Mouse (Mus musculus) forebrain, embryonic 16.5 days (tissue): ENCODE results near the gene Mlxip. TPM values are rescaled to one million over a fixed set of nuclear protein-coding genes. Genes with fewer than 3 reads are reported as not detected.

Experiments
- ATAC-seq: fragments of 200-750 bp; cut with Nextera tagmentation; 2 replicates; pipeline ENCODE4 v1.8.0; 2017; ENCODE audit warnings: mild to moderate bottlenecking, moderate library complexity
- H3K27ac ChIP-seq: fragments of 300-500 bp; sonication (generic); 2 replicates; pipeline ENCODE4 v1.5.1; 2014; ENCODE audit warnings: low read length, control low read depth
- H3K27me3 ChIP-seq: fragments of 300-500 bp; sonication (generic); replicated peaks from 2 replicates; pipeline ENCODE4 v1.6.1; 2014; ENCODE audit warnings: low read length; ENCODE audit not compliant: control insufficient read depth, insufficient read depth
- H3K36me3 ChIP-seq: fragments of 300-500 bp; sonication (generic); 2 replicates; pipeline ENCODE4 v1.6.1; 2014; ENCODE audit not compliant: control insufficient read depth, insufficient read depth
- H3K4me1 ChIP-seq: fragments of 300-500 bp; sonication (generic); replicated peaks from 2 replicates; pipeline ENCODE4 v1.6.1; 2014; ENCODE audit warnings: low read length; ENCODE audit not compliant: control insufficient read depth, insufficient read depth
- H3K4me2 ChIP-seq: fragments of 300-500 bp; sonication (generic); 2 replicates; pipeline ENCODE4 v1.6.1; 2014; ENCODE audit warnings: mild to moderate bottlenecking, low read length, control low read depth
- H3K4me3 ChIP-seq: fragments of 300-500 bp; sonication (generic); replicated peaks from 2 replicates; pipeline ENCODE4 v1.5.1; 2014; ENCODE audit warnings: mild to moderate bottlenecking, low read length, control low read depth
- H3K9ac ChIP-seq: fragments of 300-500 bp; sonication (generic); replicated peaks from 2 replicates; pipeline ENCODE4 v1.6.1; 2014; ENCODE audit warnings: low read depth, low read length, control low read depth
- H3K9me3 ChIP-seq: fragments of 300-500 bp; sonication (generic); 2 replicates; pipeline ENCODE4 v1.6.1; 2016; ENCODE audit warnings: low read length; ENCODE audit not compliant: control insufficient read depth
- WGBS: fragments of 180-500 bp; shearing (Covaris S2); extraction: QIAGEN DNeasy Blood & Tissue Kit; methylation state at CpG from one replicate; pipeline ENCODE4 v1.1.7; 2014; 5-methylcytosine and 5-hydroxymethylcytosine counted together
- polyA plus RNA-seq: library from polyadenylated mRNA; unstranded; fragments of >200 nt; fragmentation: Nextera tagmentation; extraction: Ambion mirVana; gene quantifications from 2 replicates; pipeline ENCODE4 v1.2.1, GENCODE M21; 2015

Mlxip gene
- polyA plus RNA-seq, 1 experiment from 2014 or later = 18.0 TPM

DNA sequence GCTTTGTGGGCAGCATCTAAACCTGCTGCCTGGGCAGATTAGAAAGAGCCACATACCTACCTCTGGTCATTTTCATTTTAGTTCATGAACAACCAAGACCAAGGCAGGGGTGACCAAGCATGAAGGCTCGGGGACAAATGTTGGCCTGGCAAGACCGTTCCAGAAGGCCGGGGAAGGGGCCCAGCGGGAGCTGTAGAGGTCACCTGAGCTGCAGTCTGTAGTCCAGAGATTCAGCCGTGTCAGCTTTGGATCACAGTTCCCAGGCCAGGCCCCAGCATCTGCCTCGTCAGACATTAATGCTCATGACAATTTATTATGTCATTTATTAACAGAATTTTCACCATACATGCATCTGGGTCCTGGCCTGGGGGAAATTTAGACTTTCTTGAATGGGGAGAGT is 35.2 kb upstream of the Mlxip start:
- WGBS = 95% methylated on average over 6 of the region's 6 CpGs
- no peak for ATAC-seq
- Histone ChIP-seq H3K4me2 (no peak overlapping the region), H3K9ac (no peak overlapping the region), H3K27me3 (no peaks in the 10 kb centered on the region), H3K4me1 (no peaks in the 10 kb centered on the region), H3K4me3 (no peak overlapping the region), H3K36me3 (peaks cover 50% of the 10 kb centered on the region), H3K27ac (no peak overlapping the region), H3K9me3 (no peaks in the 10 kb centered on the region)

DNA sequence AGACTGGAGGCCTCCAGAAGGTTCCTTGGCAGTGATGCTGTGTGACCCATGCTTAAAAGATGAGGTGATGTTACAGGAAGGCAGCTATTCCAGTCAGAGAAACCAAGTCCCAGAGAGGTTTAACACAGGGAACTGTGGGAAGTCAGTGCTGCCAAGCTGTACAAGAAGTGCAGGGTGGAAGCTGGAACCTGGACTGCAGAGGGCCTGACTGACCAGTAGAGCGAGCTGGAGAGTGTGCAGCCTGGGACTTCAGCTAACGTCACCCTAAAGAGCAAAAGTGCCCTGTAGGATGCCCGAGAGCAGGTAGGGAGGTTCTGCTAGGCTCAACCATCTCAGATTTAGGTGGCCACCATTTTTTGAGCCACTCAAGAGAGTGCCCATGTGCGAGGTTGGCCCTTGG is 31.7 kb upstream of the Mlxip start:
- Histone ChIP-seq H3K9ac (no peak overlapping the region), H3K27ac (no peak overlapping the region), H3K36me3 (peaks cover 39% of the 10 kb centered on the region), H3K9me3 (no peaks in the 10 kb centered on the region), H3K4me3 (no peak overlapping the region), H3K4me1 (no peaks in the 10 kb centered on the region), H3K27me3 (no peaks in the 10 kb centered on the region), H3K4me2 (no peak overlapping the region)
- 88% methylated on average over 4 of the region's 4 CpGs for WGBS
- ATAC-seq = no peak

DNA sequence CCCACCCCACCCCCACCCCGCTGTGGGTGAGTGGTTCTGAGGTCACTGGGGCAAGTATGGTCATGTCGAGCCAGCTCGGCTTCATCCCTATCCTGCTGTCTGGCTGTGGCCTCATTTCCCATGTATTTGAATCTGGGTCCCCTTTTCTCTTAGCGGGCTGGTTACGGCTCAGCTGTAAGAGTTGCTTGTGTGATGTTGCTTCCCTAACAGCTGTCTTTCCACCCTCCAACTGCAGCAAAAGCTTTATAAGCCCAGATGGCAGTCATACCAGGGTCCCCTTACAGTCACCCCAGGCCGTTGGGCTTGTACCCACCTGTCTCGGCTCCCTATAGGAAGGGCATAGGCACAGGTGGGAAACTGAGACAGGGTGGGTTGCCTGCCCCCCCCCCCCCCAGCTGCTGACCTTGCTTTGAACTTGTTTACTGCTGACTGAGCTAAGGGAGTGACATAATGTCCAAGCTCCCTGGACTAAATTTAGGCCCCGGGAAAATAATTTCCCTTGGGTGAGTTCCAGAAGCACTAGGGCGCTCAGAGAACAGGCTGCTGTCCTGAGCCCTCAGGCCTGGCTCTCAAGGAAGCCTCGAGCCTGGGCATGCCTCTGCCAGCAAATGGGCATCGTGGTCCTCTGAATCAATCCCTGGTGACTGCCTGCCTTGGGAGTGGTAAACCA is 30.2 kb upstream of the Mlxip start:
- Histone ChIP-seq H3K27ac (no peak overlapping the region), H3K36me3 (peaks cover 29% of the 10 kb centered on the region), H3K27me3 (no peaks in the 10 kb centered on the region), H3K9me3 (no peaks in the 10 kb centered on the region), H3K4me1 (no peaks in the 10 kb centered on the region), H3K4me3 (no peak overlapping the region), H3K9ac (no peak overlapping the region), H3K4me2 (no peak overlapping the region)
- 90% methylated on average over 11 of the region's 11 CpGs for WGBS
- no peak for ATAC-seq

DNA sequence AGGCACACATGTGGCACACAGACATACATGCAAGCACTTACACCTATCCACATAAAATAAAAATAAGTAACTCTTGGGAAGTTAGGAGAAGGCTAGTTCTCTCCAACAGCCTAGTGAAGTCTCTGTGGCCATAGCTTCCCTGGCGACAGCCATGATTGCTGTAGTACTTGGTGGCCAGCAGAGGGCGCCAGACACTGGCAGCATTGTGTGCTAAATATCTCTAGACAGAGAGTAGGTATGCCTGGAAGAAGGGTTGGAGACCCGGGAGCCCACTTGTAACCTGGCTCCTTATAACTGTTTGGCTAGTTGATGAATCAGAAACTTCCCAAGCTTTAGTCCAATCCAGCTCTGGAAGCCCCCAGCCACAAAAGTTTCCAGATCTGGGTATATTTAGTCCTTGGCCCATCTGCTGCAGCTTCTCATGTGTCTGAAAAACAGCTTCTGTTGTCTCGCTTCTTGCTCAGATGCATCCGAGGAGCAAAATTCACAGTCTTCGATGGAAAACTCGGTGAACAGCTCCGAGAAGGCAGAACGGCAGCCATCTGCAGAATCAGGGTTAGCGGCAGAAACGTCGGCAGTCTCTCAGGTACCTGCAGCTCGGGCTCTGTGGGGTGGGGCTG is 25.6 kb upstream of the Mlxip start:
- Histone ChIP-seq H3K4me2 (no peak overlapping the region), H3K4me3 (no peak overlapping the region), H3K27ac (peak overlapping the region; percentile 22; the same call in 1 of the 2 replicates), H3K9me3 (no peaks in the 10 kb centered on the region), H3K9ac (no peak overlapping the region), H3K36me3 (peaks cover 39% of the 10 kb centered on the region), H3K4me1 (no peaks in the 10 kb centered on the region), H3K27me3 (no peaks in the 10 kb centered on the region)
- ATAC-seq = peak; percentile 38; the same call in 1 of the 2 replicates
- WGBS = 73% methylated on average over 13 of the region's 13 CpGs

DNA sequence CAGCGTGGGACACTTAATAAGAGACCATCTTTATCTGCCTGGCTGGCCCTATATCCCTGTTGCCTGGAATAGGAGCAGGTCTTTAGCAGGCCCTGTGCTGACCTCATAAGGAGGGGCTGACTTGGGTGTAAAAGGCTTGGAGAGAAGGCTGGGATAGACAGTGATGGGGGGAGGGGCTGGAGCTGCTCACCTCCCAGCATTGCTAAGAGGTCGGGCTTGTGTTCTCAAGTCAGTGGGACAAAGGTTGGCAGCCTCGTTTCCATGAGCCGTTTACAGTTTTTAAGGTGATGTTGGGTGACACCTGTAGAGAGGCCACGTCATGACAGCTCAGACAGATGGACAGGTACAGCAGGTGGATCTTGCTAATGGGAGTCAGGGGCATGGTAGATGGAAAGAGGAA is 24.5 kb upstream of the Mlxip start:
- Histone ChIP-seq H3K4me1 (no peaks in the 10 kb centered on the region), H3K9ac (no peak overlapping the region), H3K4me3 (no peak overlapping the region), H3K27ac (no peak overlapping the region), H3K9me3 (no peaks in the 10 kb centered on the region), H3K4me2 (no peak overlapping the region), H3K27me3 (no peaks in the 10 kb centered on the region), H3K36me3 (peaks cover 41% of the 10 kb centered on the region)
- no peak for ATAC-seq
- 89% methylated on average over 5 of the region's 5 CpGs for WGBS

DNA sequence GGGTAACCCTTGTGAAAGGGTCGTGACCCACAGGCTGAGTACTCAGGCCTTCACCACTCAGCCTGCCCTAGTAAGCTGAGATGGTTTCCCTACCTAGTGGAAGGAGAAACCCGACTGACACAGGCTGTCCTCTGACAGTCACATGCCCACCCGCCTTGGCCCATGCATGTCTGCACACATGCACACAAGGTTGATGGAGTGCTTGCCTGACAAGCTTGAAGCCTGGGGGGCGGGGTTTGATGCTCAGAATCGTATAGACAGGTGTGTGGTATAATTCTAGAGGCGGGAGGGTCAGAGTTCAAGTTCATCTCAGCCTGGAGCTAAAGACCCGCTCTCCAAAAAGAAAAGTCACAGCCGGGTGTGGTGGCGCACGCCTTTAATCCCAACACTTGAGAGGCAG is 19.3 kb upstream of the Mlxip start:
- 0 out of 2 replicates have a peak, but pooled peaks cover 3% of the 10 kb centered on the region for H3K4me1 ChIP-seq
- H3K9me3 ChIP-seq = no peaks in the 10 kb centered on the region
- no peak overlapping the region for H3K4me2 ChIP-seq
- no peak overlapping the region for H3K27ac ChIP-seq
- H3K4me3 ChIP-seq = no peak overlapping the region
- H3K36me3 ChIP-seq = peaks cover 33% of the 10 kb centered on the region
- 93% methylated on average over 10 of the region's 10 CpGs for WGBS
- H3K9ac ChIP-seq = no peak overlapping the region
- no peaks in the 10 kb centered on the region for H3K27me3 ChIP-seq
- no peak for ATAC-seq

DNA sequence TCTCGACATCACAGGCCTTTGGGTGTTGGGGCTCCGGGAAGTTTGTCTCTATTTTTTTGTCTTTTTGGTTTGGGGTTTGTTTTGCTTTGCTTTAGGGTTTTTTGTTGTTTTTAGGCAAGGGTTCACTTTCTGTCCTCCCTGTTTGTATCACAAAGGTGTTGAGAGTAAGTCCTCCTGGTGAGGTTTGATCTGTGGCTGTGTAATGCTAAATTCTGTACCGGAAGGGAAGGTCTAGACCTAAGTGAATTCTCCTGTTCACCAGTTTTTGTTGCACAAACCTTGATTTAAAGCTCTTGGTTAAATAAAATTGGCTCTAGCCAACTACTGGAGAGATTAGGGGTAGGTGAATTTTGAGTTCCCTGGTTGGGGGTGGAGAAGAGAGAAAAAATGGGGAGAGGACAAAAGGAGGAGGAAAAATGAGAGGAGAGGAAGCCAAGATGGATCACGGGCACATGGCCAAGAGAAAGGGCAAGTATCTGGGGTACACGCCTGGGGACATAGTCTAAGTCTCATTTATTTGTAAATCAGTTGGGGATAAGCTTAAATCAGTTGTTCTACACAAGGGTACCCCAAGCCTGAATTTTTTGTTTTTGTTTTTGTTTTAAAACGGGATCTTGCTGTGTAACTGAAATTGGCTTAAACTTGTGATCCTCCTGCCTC is 18.7 kb upstream of the Mlxip start:
- no peak overlapping the region for H3K9ac ChIP-seq
- WGBS = 83% methylated on average over 6 of the region's 6 CpGs
- H3K9me3 ChIP-seq = no peaks in the 10 kb centered on the region
- H3K4me3 ChIP-seq = no peak overlapping the region
- no peak overlapping the region for H3K27ac ChIP-seq
- ATAC-seq = no peak
- 0 out of 2 replicates have a peak, but pooled peaks cover 3% of the 10 kb centered on the region for H3K4me1 ChIP-seq
- peaks cover 30% of the 10 kb centered on the region for H3K36me3 ChIP-seq
- no peak overlapping the region for H3K4me2 ChIP-seq
- H3K27me3 ChIP-seq = no peaks in the 10 kb centered on the region

DNA sequence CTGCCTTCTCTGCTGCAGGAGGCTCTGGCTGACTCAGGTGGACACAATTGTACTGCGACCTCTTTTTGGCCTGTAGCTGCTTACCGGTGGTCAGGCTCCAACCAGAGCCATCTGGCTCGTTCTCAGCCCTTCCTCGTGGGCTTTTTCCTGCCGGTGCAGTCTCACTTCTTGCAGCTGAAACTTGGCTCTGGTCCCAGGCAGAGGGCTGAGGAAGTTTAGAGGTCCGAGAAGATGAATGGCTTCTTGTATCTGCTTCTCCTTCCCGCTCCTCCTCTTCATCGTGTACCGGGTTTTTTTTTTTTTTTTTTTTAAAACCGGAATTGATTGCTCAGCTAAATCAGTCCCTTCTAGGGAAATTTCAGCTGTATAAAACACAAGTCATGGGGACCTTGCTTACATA is 18.0 kb upstream of the Mlxip start:
- Histone ChIP-seq H3K4me3 (no peak overlapping the region), H3K4me1 (0 out of 2 replicates have a peak, but pooled peaks cover 3% of the 10 kb centered on the region), H3K36me3 (peaks cover 24% of the 10 kb centered on the region), H3K4me2 (no peak overlapping the region), H3K9ac (no peak overlapping the region), H3K27me3 (no peaks in the 10 kb centered on the region), H3K9me3 (no peaks in the 10 kb centered on the region), H3K27ac (no peak overlapping the region)
- 29% methylated on average over 10 of the region's 10 CpGs for WGBS
- ATAC-seq = no peak

DNA sequence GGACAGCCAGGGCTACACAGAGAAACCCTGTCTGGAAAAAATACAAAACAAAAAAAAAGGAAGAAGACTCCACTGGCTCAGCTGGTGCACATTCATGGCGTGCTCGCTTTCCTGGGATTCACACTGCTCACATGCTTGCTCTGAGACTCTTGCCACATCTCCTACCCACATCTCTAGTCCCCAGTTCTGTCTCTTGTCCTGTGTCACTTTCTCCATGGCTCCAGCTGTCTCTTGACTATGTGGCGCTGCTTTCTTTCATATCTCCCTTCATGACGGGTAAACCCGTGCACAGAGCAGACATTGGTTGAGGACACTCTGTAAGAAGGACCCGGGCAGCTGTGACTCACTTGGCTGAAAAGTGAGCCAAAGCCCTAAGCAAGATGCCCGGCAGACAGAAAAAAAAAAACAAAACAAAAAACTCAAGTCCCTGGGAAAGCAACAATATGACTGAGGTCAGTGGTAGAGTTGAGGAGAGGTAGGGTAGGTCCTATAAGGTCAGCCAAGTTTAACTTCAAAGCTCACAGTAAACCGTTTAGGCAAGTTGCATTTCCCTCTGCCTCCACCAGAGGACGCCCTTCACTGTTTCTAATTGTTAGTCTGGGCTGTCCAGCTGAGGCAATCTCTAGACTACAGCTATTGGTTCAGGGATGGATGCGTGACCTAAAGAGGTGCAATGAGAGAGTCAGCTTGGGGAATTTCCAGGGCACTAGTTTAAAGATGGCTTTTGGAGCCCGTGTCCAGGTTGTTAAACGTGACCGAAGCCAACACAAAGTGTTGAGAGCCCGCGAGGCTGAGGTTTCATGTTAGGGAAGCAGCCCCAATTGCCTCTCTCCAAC is 17.3 kb upstream of the Mlxip start:
- Histone ChIP-seq H3K36me3 (peaks cover 17% of the 10 kb centered on the region), H3K4me1 (0 out of 2 replicates have a peak, but pooled peaks cover 3% of the 10 kb centered on the region), H3K27ac (no peak overlapping the region), H3K27me3 (no peaks in the 10 kb centered on the region), H3K9me3 (no peaks in the 10 kb centered on the region), H3K4me3 (no peak overlapping the region), H3K4me2 (no peak overlapping the region), H3K9ac (no peak overlapping the region)
- 62% methylated on average over 15 of the region's 15 CpGs for WGBS
- ATAC-seq = peak; percentile 18; the same call in 1 of the 2 replicates
